Mouse (Mus musculus) olfactory bulb, adult 2 months (tissue): ENCODE measurements around the gene Enpep. TPM values are rescaled to one million over a fixed set of nuclear protein-coding genes. Genes with fewer than 3 reads are reported as not detected.

Source experiments
- H3K27ac ChIP-seq: fragments of 200-500 bp; 2 replicates; pipeline ENCODE4 v1.5.1; 2012; ENCODE audit warnings: low read depth, low read length; ENCODE audit not compliant: insufficient read depth
- H3K4me1 ChIP-seq: fragments of 200-500 bp; 2 replicates; pipeline ENCODE4 v1.6.1; 2012; ENCODE audit warnings: low read length; ENCODE audit not compliant: control insufficient read depth, insufficient read depth
- H3K4me3 ChIP-seq: fragments of 200-500 bp; 2 replicates; pipeline ENCODE4 v1.5.1; 2012; ENCODE audit warnings: mild to moderate bottlenecking, low read depth, low read length, moderate library complexity; ENCODE audit not compliant: insufficient read depth
- CTCF ChIP-seq: fragments of 200-500 bp; IDR thresholded peaks from 2 replicates; pipeline ENCODE4 v1.5.1; 2012; ENCODE audit warnings: low read depth, mild to moderate bottlenecking, low read length, moderate library complexity; ENCODE audit not compliant: insufficient read depth
- POLR2A ChIP-seq: fragments of 200-500 bp; IDR thresholded peaks from 2 replicates; pipeline ENCODE4 v1.6.1; 2012; ENCODE audit warnings: mild to moderate bottlenecking, low read depth, low read length, moderate library complexity; ENCODE audit not compliant: insufficient read depth
- WGBS: fragments of 180-500 bp; shearing (Covaris S2); methylation state at CpG from one replicate; pipeline ENCODE4 v1.1.7; 2018; 5-methylcytosine and 5-hydroxymethylcytosine counted together
- polyA plus RNA-seq: library from polyadenylated mRNA; stranded (reverse); fragments of >200 nt; gene quantifications from 2 replicates; pipeline ENCODE4 v1.2.4, GENCODE M21; 2012; ENCODE audit warnings: low replicate concordance; ENCODE audit not compliant: missing spikeins, insufficient read depth, insufficient read length

The Enpep gene
- polyA plus RNA-seq, 1 experiment: not detected

- no peak overlapping the region for H3K4me3 ChIP-seq
- 63% methylated on average over 1 of the region's 1 CpGs for WGBS
- TF ChIP-seq POLR2A: no peak
- no peaks in the 10 kb centered on the region for H3K4me1 ChIP-seq
- H3K27ac ChIP-seq: no peak overlapping the region
Measured at GRCm38 (mm10) chr3:129299874-129300273, 32.6 kb downstream of the Enpep start.

GRCm38 (mm10) chr3:129298606-129299005, 33.9 kb downstream of the Enpep start:
- TF ChIP-seq CTCF (no peak), POLR2A (no peak)
- WGBS: 86% methylated on average over 8 of the region's 8 CpGs
- Histone ChIP-seq H3K27ac (no peak overlapping the region), H3K4me3 (no peak overlapping the region), H3K4me1 (no peaks in the 10 kb centered on the region)

- TF ChIP-seq CTCF: no peak
- no peak for TF ChIP-seq POLR2A
- no peak overlapping the region for H3K27ac ChIP-seq
- H3K4me3 ChIP-seq: no peak overlapping the region
- WGBS: 81% methylated on average over 5 of the region's 5 CpGs
- no peaks in the 10 kb centered on the region for H3K4me1 ChIP-seq
Measured at GRCm38 (mm10) chr3:129296994-129297393, 35.5 kb downstream of the Enpep start.

GRCm38 (mm10) chr3:129295883-129296282, 36.6 kb downstream of the Enpep start:
- 68% methylated on average over 2 of the region's 2 CpGs for WGBS
- Histone ChIP-seq H3K4me1 (no peaks in the 10 kb centered on the region), H3K27ac (no peak overlapping the region), H3K4me3 (no peak overlapping the region)
- no peak for TF ChIP-seq CTCF
- TF ChIP-seq POLR2A: no peak

- no peaks in the 10 kb centered on the region for H3K4me1 ChIP-seq
- H3K4me3 ChIP-seq: no peak overlapping the region
- WGBS: 81% methylated on average over 8 of the region's 8 CpGs
- no peak for TF ChIP-seq POLR2A
- no peak overlapping the region for H3K27ac ChIP-seq
Measured at GRCm38 (mm10) chr3:129289536-129289935, 43.0 kb downstream of the Enpep start.

GRCm38 (mm10) chr3:129287140-129287539, 45.4 kb downstream of the Enpep start:
- no peak overlapping the region for H3K4me3 ChIP-seq
- WGBS: 86% methylated on average over 8 of the region's 8 CpGs

GRCm38 (mm10) chr3:129286426-129286825, 46.1 kb downstream of the Enpep start:
- 80% methylated on average over 7 of the region's 7 CpGs for WGBS
- TF ChIP-seq POLR2A (no peak), CTCF (no peak)
- Histone ChIP-seq H3K4me3 (no peak overlapping the region), H3K4me1 (no peaks in the 10 kb centered on the region), H3K27ac (no peak overlapping the region)

More at GRCm38 (mm10) chr3:129287140-129287539, 45.4 kb downstream of the Enpep start:
- TF ChIP-seq POLR2A (no peak), CTCF (no peak)
- H3K27ac ChIP-seq: no peak overlapping the region
- H3K4me1 ChIP-seq: no peaks in the 10 kb centered on the region

- H3K4me1 ChIP-seq: no peaks in the 10 kb centered on the region
- H3K27ac ChIP-seq: no peak overlapping the region
- no peak for TF ChIP-seq CTCF
- no peak for TF ChIP-seq POLR2A
- H3K4me3 ChIP-seq: no peak overlapping the region
- WGBS: 75% methylated on average over 5 of the region's 5 CpGs
Measured at GRCm38 (mm10) chr3:129284326-129284725, 48.2 kb downstream of the Enpep start.

- Histone ChIP-seq H3K4me3 (no peak overlapping the region), H3K27ac (no peak overlapping the region), H3K4me1 (no peaks in the 10 kb centered on the region)
- TF ChIP-seq CTCF (no peak), POLR2A (no peak)
- 95% methylated on average over 8 of the region's 8 CpGs for WGBS
Measured at GRCm38 (mm10) chr3:129279441-129279840, 53.1 kb downstream of the Enpep start.

- peaks cover 2% of the 10 kb centered on the region; the same call in 1 of the 2 replicates for H3K4me1 ChIP-seq
- TF ChIP-seq POLR2A (no peak), CTCF (no peak)
- 75% methylated on average over 6 of the region's 6 CpGs for WGBS
- H3K4me3 ChIP-seq: no peak overlapping the region
- no peak overlapping the region for H3K27ac ChIP-seq
Measured at GRCm38 (mm10) chr3:129273156-129273831, 59.2 kb downstream of the Enpep start.
